Mouse (Mus musculus) hindbrain, embryonic 13.5 days (tissue): ENCODE results near the gene Evc2. TPM values are rescaled to one million over a fixed set of nuclear protein-coding genes. Genes with fewer than 3 reads are reported as not detected.
A peak's percentile ranks its signal among the peaks of the same experiment; 100 is the strongest.

Source experiments
- ATAC-seq: fragments of 200-750 bp; cut with Nextera tagmentation; 2 replicates; pipeline ENCODE4 v1.8.0; 2017; ENCODE audit warnings: moderate TSS enrichment; ENCODE audit not compliant: low FRiP score
- H3K27ac ChIP-seq: fragments of 300-500 bp; sonication (generic); 2 replicates; pipeline ENCODE4 v1.5.1; 2015; ENCODE audit warnings: inconsistent platforms, mild to moderate bottlenecking, moderate library complexity
- H3K27me3 ChIP-seq: fragments of 300-500 bp; sonication (generic); 2 replicates; pipeline ENCODE4 v1.6.1; 2015; ENCODE audit warnings: mild to moderate bottlenecking, inconsistent platforms
- H3K36me3 ChIP-seq: fragments of 300-500 bp; sonication (generic); 2 replicates; pipeline ENCODE4 v1.6.1; 2015; ENCODE audit warnings: mild to moderate bottlenecking, inconsistent platforms
- H3K4me1 ChIP-seq: fragments of 300-500 bp; sonication (generic); replicated peaks from 2 replicates; pipeline ENCODE4 v1.6.1; 2015; ENCODE audit warnings: inconsistent platforms
- H3K4me2 ChIP-seq: fragments of 300-500 bp; sonication (generic); 2 replicates; pipeline ENCODE4 v1.6.1; 2015; ENCODE audit warnings: inconsistent platforms, mild to moderate bottlenecking, moderate library complexity
- H3K4me3 ChIP-seq: fragments of 300-500 bp; sonication (generic); 2 replicates; pipeline ENCODE4 v1.5.1; 2015; ENCODE audit warnings: mild to moderate bottlenecking, inconsistent platforms
- H3K9ac ChIP-seq: fragments of 300-500 bp; sonication (generic); 2 replicates; pipeline ENCODE4 v1.6.1; 2015; ENCODE audit warnings: mild to moderate bottlenecking, inconsistent platforms
- H3K9me3 ChIP-seq: fragments of 300-500 bp; sonication (generic); 2 replicates; pipeline ENCODE4 v1.6.1; 2016; ENCODE audit warnings: inconsistent platforms
- WGBS: fragments of 180-500 bp; shearing (Covaris S2); methylation state at CpG from one replicate; pipeline ENCODE4 v1.1.7; 2015; 5-methylcytosine and 5-hydroxymethylcytosine counted together
- polyA plus RNA-seq: library from polyadenylated mRNA; unstranded; fragments of >200 nt; fragmentation: Nextera tagmentation; extraction: Ambion mirVana; gene quantifications from 2 replicates; pipeline ENCODE4 v1.2.1, GENCODE M21; 2015

Gene Evc2
- polyA plus RNA-seq, 1 experiment from 2014 or later = 4.9 TPM

DNA sequence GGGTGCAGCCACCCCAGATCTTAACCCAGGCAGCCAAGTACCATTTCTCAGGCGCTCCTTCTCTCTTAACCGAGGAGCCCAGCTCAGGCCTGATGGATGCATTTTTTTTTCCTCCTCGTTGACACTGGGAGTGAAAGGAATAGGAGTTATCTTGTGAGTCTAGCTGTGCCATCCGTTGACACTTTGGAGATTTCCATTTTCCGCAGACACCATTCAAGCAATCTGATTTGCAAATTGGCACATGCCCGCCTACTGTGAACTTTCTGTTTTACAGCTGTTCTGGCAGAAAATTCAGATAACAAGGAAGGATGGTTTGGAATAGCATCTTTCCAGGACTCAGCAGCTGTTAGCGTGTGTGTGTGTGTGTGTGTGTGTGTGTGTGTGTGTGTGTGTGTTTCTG, 39.1 kb downstream of the Evc2 start:
- Histone ChIP-seq H3K27me3 (no peaks in the 10 kb centered on the region), H3K4me1 (peaks cover 13% of the 10 kb centered on the region), H3K27ac (no peak overlapping the region), H3K4me3 (no peak overlapping the region), H3K9ac (no peak overlapping the region), H3K36me3 (peaks cover 3% of the 10 kb centered on the region), H3K9me3 (no peaks in the 10 kb centered on the region), H3K4me2 (no peak overlapping the region)
- WGBS = 76% methylated on average over 7 of the region's 7 CpGs
- no peak for ATAC-seq

GRCm38 (mm10) chr5:37380641-37381040, 42.3 kb downstream of the Evc2 start:
- Histone ChIP-seq H3K4me1 (peaks cover 13% of the 10 kb centered on the region), H3K27ac (no peak overlapping the region), H3K9me3 (no peaks in the 10 kb centered on the region), H3K4me2 (no peak overlapping the region), H3K27me3 (no peaks in the 10 kb centered on the region), H3K9ac (no peak overlapping the region), H3K4me3 (no peak overlapping the region), H3K36me3 (no peaks in the 10 kb centered on the region)
- no peak for ATAC-seq
- WGBS = 86% methylated on average over 4 of the region's 4 CpGs

DNA sequence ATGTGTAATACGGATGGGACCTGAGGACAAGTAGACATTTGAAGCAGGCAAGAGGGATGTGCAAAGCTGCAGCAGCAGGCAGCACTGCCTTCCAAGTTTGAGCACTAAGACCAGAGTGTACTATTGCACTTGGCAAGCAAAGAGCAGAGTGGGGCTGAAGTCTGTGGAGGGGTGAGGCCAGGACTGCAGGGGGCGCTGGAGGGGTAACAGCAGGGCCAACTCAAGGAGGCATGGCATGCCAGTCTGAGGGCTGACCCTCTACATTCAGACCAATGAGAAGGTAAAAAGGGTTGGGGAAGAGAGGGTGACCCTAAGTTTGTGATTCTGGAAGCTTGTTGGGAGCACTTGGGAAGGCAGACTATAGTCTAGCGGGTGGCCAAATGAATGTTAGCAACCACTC, 45.3 kb downstream of the Evc2 start:
- ATAC-seq = no peak
- H3K27ac ChIP-seq = no peak overlapping the region
- H3K27me3 ChIP-seq = no peaks in the 10 kb centered on the region
- H3K4me2 ChIP-seq = no peak overlapping the region
- 89% methylated on average over 3 of the region's 3 CpGs for WGBS
- no peak overlapping the region for H3K4me3 ChIP-seq
- H3K9me3 ChIP-seq = no peaks in the 10 kb centered on the region
- peaks cover 13% of the 10 kb centered on the region for H3K4me1 ChIP-seq
- peaks cover 5% of the 10 kb centered on the region; the same call in 1 of the 2 replicates for H3K36me3 ChIP-seq
- no peak overlapping the region for H3K9ac ChIP-seq

- Histone ChIP-seq H3K9me3 (no peaks in the 10 kb centered on the region), H3K36me3 (peaks cover 5% of the 10 kb centered on the region; the same call in 1 of the 2 replicates), H3K4me3 (no peak overlapping the region), H3K4me1 (no peaks in the 10 kb centered on the region), H3K4me2 (no peak overlapping the region), H3K27ac (no peak overlapping the region), H3K9ac (no peak overlapping the region), H3K27me3 (no peaks in the 10 kb centered on the region)
- WGBS = 89% methylated on average over 3 of the region's 3 CpGs
- ATAC-seq = no peak
Observed at GRCm38 (mm10) chr5:37388646-37389045, 50.3 kb downstream of the Evc2 start.

- Histone ChIP-seq H3K4me1 (peaks cover 5% of the 10 kb centered on the region), H3K9ac (no peak overlapping the region), H3K9me3 (no peaks in the 10 kb centered on the region), H3K4me2 (no peak overlapping the region), H3K27ac (no peak overlapping the region), H3K4me3 (no peak overlapping the region), H3K27me3 (no peaks in the 10 kb centered on the region), H3K36me3 (peaks cover 5% of the 10 kb centered on the region; the same call in 1 of the 2 replicates)
- WGBS = 76% methylated on average over 13 of the region's 13 CpGs
- ATAC-seq = no peak
Observed at GRCm38 (mm10) chr5:37389808-37390495, 51.7 kb downstream of the Evc2 start.

- Histone ChIP-seq H3K9me3 (no peaks in the 10 kb centered on the region), H3K9ac (no peak overlapping the region), H3K27ac (no peak overlapping the region), H3K27me3 (no peaks in the 10 kb centered on the region), H3K4me1 (peaks cover 14% of the 10 kb centered on the region), H3K4me3 (no peak overlapping the region), H3K36me3 (peaks cover 5% of the 10 kb centered on the region; the same call in 1 of the 2 replicates), H3K4me2 (no peak overlapping the region)
- 95% methylated on average over 10 of the region's 10 CpGs for WGBS
- ATAC-seq = no peak
Observed at GRCm38 (mm10) chr5:37390923-37391322, 52.6 kb downstream of the Evc2 start.

- 92% methylated on average over 10 of the region's 10 CpGs for WGBS
- H3K4me2 ChIP-seq = no peak overlapping the region
- H3K4me1 ChIP-seq = peaks cover 17% of the 10 kb centered on the region
- no peaks in the 10 kb centered on the region for H3K27me3 ChIP-seq
- no peak for ATAC-seq
- H3K9ac ChIP-seq = no peak overlapping the region
- H3K4me3 ChIP-seq = no peak overlapping the region
- H3K27ac ChIP-seq = no peak overlapping the region
- H3K9me3 ChIP-seq = no peaks in the 10 kb centered on the region
- H3K36me3 ChIP-seq = peaks cover 5% of the 10 kb centered on the region; the same call in 1 of the 2 replicates
Observed at GRCm38 (mm10) chr5:37391901-37392300, 53.6 kb downstream of the Evc2 start.

GRCm38 (mm10) chr5:37395172-37396030, 57.1 kb downstream of the Evc2 start:
- H3K4me2 ChIP-seq = no peak overlapping the region
- WGBS = 45% methylated on average over 22 of the region's 22 CpGs
- H3K9me3 ChIP-seq = 0 out of 2 replicates have a peak, but pooled peaks cover 6% of the 10 kb centered on the region
- H3K27me3 ChIP-seq = no peaks in the 10 kb centered on the region
- H3K9ac ChIP-seq = no peak overlapping the region
- H3K27ac ChIP-seq = peak overlapping the region; percentile 45
- H3K4me1 ChIP-seq = peaks cover 17% of the 10 kb centered on the region
- H3K36me3 ChIP-seq = no peaks in the 10 kb centered on the region
- H3K4me3 ChIP-seq = no peak overlapping the region
- peak; percentile 68 for ATAC-seq

GRCm38 (mm10) chr5:37419028-37419427, 80.7 kb downstream of the Evc2 start:
- no peak overlapping the region for H3K4me3 ChIP-seq
- no peak for ATAC-seq
- no peaks in the 10 kb centered on the region for H3K4me1 ChIP-seq
- H3K9ac ChIP-seq = no peak overlapping the region
- no peaks in the 10 kb centered on the region for H3K36me3 ChIP-seq
- no peaks in the 10 kb centered on the region for H3K27me3 ChIP-seq
- H3K4me2 ChIP-seq = no peak overlapping the region
- WGBS = 82% methylated on average over 6 of the region's 6 CpGs
- H3K9me3 ChIP-seq = no peaks in the 10 kb centered on the region
- H3K27ac ChIP-seq = no peak overlapping the region

- Histone ChIP-seq H3K9me3 (no peaks in the 10 kb centered on the region), H3K36me3 (no peaks in the 10 kb centered on the region; the same call in 1 of the 2 replicates), H3K27me3 (no peaks in the 10 kb centered on the region), H3K9ac (no peak overlapping the region), H3K4me2 (no peak overlapping the region), H3K4me3 (no peak overlapping the region), H3K27ac (no peak overlapping the region), H3K4me1 (0 out of 2 replicates have a peak, but pooled peaks cover 6% of the 10 kb centered on the region)
- ATAC-seq = 0 out of 2 replicates have a peak, but pooled peaks have one; percentile 43
Observed at GRCm38 (mm10) chr5:37427210-37427609, 88.9 kb downstream of the Evc2 start.

DNA sequence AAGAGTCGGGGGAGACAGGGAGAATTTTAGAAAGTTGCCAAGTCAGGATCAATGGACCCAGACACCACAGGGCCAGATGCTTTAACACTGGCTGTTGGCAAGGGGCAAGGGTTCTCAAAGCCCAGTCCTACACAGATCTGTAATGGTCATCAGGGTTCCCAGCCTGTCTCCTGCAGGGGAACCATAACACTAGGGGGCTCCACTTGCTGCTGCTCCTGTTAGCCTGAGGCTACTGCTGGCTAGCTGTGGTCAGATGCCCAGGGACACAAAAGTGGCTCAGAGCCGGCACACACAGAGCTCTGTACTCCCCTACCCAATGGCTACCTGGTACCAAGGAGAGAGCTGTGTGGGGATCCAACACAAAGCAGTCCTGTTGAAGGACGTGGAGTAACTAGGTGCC, 97.1 kb downstream of the Evc2 start:
- no peak for ATAC-seq
- WGBS = 74% methylated on average over 3 of the region's 3 CpGs
- H3K27me3 ChIP-seq = no peaks in the 10 kb centered on the region

GRCm38 (mm10) chr5:37442767-37443166, 104.5 kb downstream of the Evc2 start:
- Histone ChIP-seq H3K27me3 (no peaks in the 10 kb centered on the region), H3K36me3 (peaks cover 4% of the 10 kb centered on the region; the same call in 1 of the 2 replicates), H3K27ac (no peak overlapping the region), H3K4me3 (no peak overlapping the region), H3K4me1 (no peaks in the 10 kb centered on the region), H3K9ac (no peak overlapping the region), H3K9me3 (no peaks in the 10 kb centered on the region), H3K4me2 (no peak overlapping the region)
- no peak for ATAC-seq
- WGBS = 87% methylated on average over 2 of the region's 2 CpGs

More for the DNA sequence above, 97.1 kb downstream of the Evc2 start:
- H3K9me3 ChIP-seq = no peaks in the 10 kb centered on the region
- H3K4me3 ChIP-seq = no peak overlapping the region
- H3K9ac ChIP-seq = no peak overlapping the region
- H3K36me3 ChIP-seq = no peaks in the 10 kb centered on the region
- no peak overlapping the region for H3K4me2 ChIP-seq
- no peak overlapping the region for H3K27ac ChIP-seq
- H3K4me1 ChIP-seq = no peaks in the 10 kb centered on the region
